Comparison of ENCODE assay signal across 8 mouse cellular contexts in the genomic region with DNA sequence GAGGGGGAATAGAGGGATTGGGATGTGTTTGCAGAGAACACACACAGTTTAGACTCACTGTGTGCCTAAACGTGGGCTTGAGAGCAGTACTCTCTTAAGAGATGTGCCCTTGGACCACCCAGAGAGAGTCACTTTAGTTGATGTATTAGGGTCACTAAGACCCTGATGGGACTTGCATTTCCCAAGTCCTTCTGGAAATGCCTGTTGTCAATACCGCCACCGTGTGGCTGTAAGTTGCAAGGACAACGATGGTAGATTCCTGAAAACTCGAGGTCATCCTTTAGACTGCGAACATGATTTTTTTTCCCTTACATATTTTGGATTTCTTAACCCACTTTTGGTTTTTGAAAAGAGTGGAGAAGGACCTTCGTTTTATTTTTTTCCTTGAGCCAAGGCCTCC. TPM values are rescaled to one million over a fixed set of nuclear protein-coding genes. Genes with fewer than 3 reads are reported as not detected.
A peak's percentile ranks its signal among the peaks of the same experiment; 100 is the strongest.
DNase-seq lines count a peak whose midpoint lies in the region; ATAC-seq and TF ChIP-seq lines count a peak whose summit lies in the region.

No protein-coding gene starts in this region.

- TF ChIP-seq EP300 in lung, postnatal 0 days (IDR thresholded peaks at IDR 0.05): 0 out of 2 replicates have a peak, but pooled peaks have one; percentile 21

- no peak for ATAC-seq in embryonic facial prominence, embryonic 12.5 days (ENCODE audit: insufficient number of reproducible peaks, insufficient read depth, low FRiP score, low TSS enrichment)
- ATAC-seq in lung, postnatal 0 days: no peak
- no peak for ATAC-seq in inflammation-experienced regulatory T-cells, adult 6 months

- no peaks in the 10 kb centered on the region for H3K27me3 ChIP-seq in embryonic facial prominence, embryonic 12.5 days
- no peaks in the 10 kb centered on the region for H3K27me3 ChIP-seq in lung, postnatal 0 days (replicated peaks; ENCODE audit: insufficient read depth, low read length)

- H3K9me3 ChIP-seq in embryonic facial prominence, embryonic 12.5 days: no peaks in the 10 kb centered on the region
- H3K9me3 ChIP-seq in lung, postnatal 0 days (ENCODE audit: low read length): no peaks in the 10 kb centered on the region

- no peak overlapping the region for H3K9ac ChIP-seq in embryonic facial prominence, embryonic 12.5 days
- H3K9ac ChIP-seq in lung, postnatal 0 days (replicated peaks; ENCODE audit: low read depth): no peak overlapping the region

- H3K4me1 ChIP-seq in embryonic facial prominence, embryonic 12.5 days: peaks cover 7% of the 10 kb centered on the region
- H3K4me1 ChIP-seq in lung, postnatal 0 days (ENCODE audit: insufficient read depth, low read depth, low read length): 0 out of 2 replicates have a peak, but pooled peaks cover 4% of the 10 kb centered on the region

- 3% methylated on average over 7 of the region's 7 CpGs for WGBS in embryonic facial prominence, embryonic 12.5 days
- under 1% methylated on average over 7 of the region's 7 CpGs for WGBS in lung, postnatal 0 days

- no peak overlapping the region for H3K27ac ChIP-seq in embryonic facial prominence, embryonic 12.5 days
- no peak overlapping the region for H3K27ac ChIP-seq in lung, postnatal 0 days (ENCODE audit: low read length)

- H3K36me3 ChIP-seq in embryonic facial prominence, embryonic 12.5 days: no peaks in the 10 kb centered on the region
- H3K36me3 ChIP-seq in lung, postnatal 0 days (ENCODE audit: insufficient read depth, low read length): no peaks in the 10 kb centered on the region

- intact Hi-C loops in heart, postnatal 36 days (cut with DNase I): loop anchor here (1.0 to 10.0 kb wide), 7 partner anchors 101 to 323 kb away; partner anchors contain the start of genes Armc8, Nme9 and Pik3cb

- peak overlapping the region; percentile 76; the same call in 1 of the 2 replicates for H3K4me2 ChIP-seq in embryonic facial prominence, embryonic 12.5 days (replicated peaks)
- peak overlapping the region; percentile 78; the same call in 1 of the 2 replicates for H3K4me2 ChIP-seq in lung, postnatal 0 days (replicated peaks; ENCODE audit: low read depth, low read length)

- peak; percentile 85 for DNase-seq in ES-CJ7 (ENCODE audit: low read depth, low spot score)
- peak; percentile 74 for DNase-seq in adrenal gland, postnatal 14 days
- peak; percentile 51 to 65 for DNase-seq in heart, postnatal 36 days
- DNase-seq in layer of hippocampus, adult 8-10 months (ENCODE audit: low spot score in 2 of 2): peak; percentile 35 to 66
- DNase-seq in lung, postnatal 0 days (ENCODE audit: low spot score): peak; percentile 74
- DNase-seq in right cerebral cortex, postnatal 10 days (ENCODE audit: low spot score in 2 of 2): peak; percentile 77 to 80

- 0 out of 2 replicates have a peak overlapping the region, but pooled peaks have one; percentile 89 for H3K4me3 ChIP-seq in embryonic facial prominence, embryonic 12.5 days
- H3K4me3 ChIP-seq in lung, postnatal 0 days (ENCODE audit: low read depth, low read length): no peak overlapping the region

- peak; percentile 94 for TF ChIP-seq CTCF in lung, postnatal 0 days (IDR thresholded peaks at IDR 0.05)

RNA-seq across cellular contexts. Expression of gene Cep70, which starts 1.1 kb away (rescaled TPM):
- total RNA-seq in adrenal gland, postnatal 14 days (2021): 8.4 and 9.9 TPM in 2 replicates
- polyA plus RNA-seq in embryonic facial prominence, embryonic 12.5 days (2016; fragmentation: Nextera tagmentation; extraction: Ambion mirVana): 49.1 and 51.4 TPM in 2 replicates
- 1 to 10 TPM; 6.4 to 7.7 TPM for total RNA-seq in heart, postnatal 36 days (2021)
- total RNA-seq in layer of hippocampus, adult 8-10 months (2022): 10 to 100 TPM; 24.5 to 34.6 (median 28.8) TPM
- 12.4 and 17.2 TPM in 2 replicates for polyA plus RNA-seq in lung, postnatal 0 days (2015; fragmentation: Nextera tagmentation; extraction: Ambion mirVana)
- 10 to 100 TPM; 19.6 to 29.6 (median 20.3) TPM for polyA plus RNA-seq in inflammation-experienced regulatory T-cells, adult 6 months (2017; shearing (Covaris generic))

RNA-seq across cellular contexts. Expression of gene Faiml, which starts 5.0 kb away (rescaled TPM):
- not detected in 2 replicates for total RNA-seq in adrenal gland, postnatal 14 days (2021)
- not detected in 2 replicates for polyA plus RNA-seq in embryonic facial prominence, embryonic 12.5 days (2016; fragmentation: Nextera tagmentation; extraction: Ambion mirVana)
- total RNA-seq in heart, postnatal 36 days (2021): not detected
- total RNA-seq in layer of hippocampus, adult 8-10 months (2022): not detected
- polyA plus RNA-seq in lung, postnatal 0 days (2015; fragmentation: Nextera tagmentation; extraction: Ambion mirVana): not detected in 2 replicates
- polyA plus RNA-seq in inflammation-experienced regulatory T-cells, adult 6 months (2017; shearing (Covaris generic)): not detected
